Mouse (Mus musculus): ENCODE measurements at regions not wholly inside any gene's neighbourhood (a gene's known extent, or its start where the extent isn't known, plus 50 kb on each side); places are given as distances from the start of the nearest gene placed in this dataset.

DNA sequence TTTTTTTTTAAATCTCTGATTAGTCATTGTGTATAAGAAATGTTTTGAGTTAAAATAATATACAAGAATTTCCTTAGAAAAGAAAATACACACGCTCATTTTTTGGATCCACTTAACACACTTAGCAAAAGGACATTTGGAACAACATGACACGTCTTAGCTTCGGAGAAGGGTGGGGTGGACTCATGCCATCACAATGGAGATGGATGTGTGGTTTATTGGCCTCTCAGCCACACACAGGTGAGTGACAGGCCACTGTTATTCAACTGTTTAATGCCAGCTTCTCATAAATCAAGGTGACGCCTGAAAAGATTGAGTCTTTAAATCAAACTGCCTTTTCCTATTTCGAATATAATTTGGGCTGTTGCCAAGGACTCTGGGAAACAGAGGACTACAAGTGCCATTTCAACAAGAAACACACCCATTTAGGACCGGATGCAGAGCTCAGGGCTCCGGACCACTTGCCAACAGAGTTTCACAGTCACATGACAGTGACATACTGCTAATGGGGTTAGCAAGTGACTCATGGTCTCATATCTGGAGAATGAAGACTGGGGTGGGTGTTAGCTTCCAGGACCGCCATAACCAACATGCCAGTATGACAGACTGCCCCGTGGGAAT lies 71.5 kb upstream of the Cldn5 start:
- Histone ChIP-seq H3K36me3 (ENCODE audit: control insufficient read depth, insufficient read depth, low read length) (no peaks in the 10 kb centered on the region), H3K9me3 (ENCODE audit: control insufficient read depth, low read length) (no peaks in the 10 kb centered on the region), H3K27me3 (replicated peaks; ENCODE audit: control insufficient read depth, insufficient read depth, low read length) (no peaks in the 10 kb centered on the region; the same call in 1 of the 2 replicates), H3K4me2 (ENCODE audit: low read depth, low read length) (no peak overlapping the region), H3K9ac (ENCODE audit: low read depth, low read length) (no peak overlapping the region), H3K27ac (replicated peaks; ENCODE audit: low read depth, low read length) (no peak overlapping the region), H3K4me3 (ENCODE audit: low read depth, low read length) (no peak overlapping the region), H3K4me1 (ENCODE audit: control insufficient read depth, insufficient read depth, low read length) (no peaks in the 10 kb centered on the region)
- DNase-seq (ENCODE audit: low spot score) (peak; percentile 13), ATAC-seq (ENCODE audit: low read depth) (0 out of 2 replicates have a peak, but pooled peaks have one; percentile 12)
- WGBS = 67% methylated on average over 9 of the region's 9 CpGs

- 86% methylated on average over 1 of the region's 1 CpGs for WGBS
- no peak for DNase-seq (ENCODE audit: low spot score)
- Histone ChIP-seq H3K4me1 (ENCODE audit: control insufficient read depth, insufficient read depth, low read length) (no peaks in the 10 kb centered on the region), H3K36me3 (ENCODE audit: control insufficient read depth, insufficient read depth, low read length) (no peaks in the 10 kb centered on the region), H3K4me3 (ENCODE audit: low read depth, low read length) (no peak overlapping the region), H3K27ac (replicated peaks; ENCODE audit: low read depth, low read length) (no peak overlapping the region), H3K9ac (ENCODE audit: low read depth, low read length) (no peak overlapping the region), H3K9me3 (ENCODE audit: control insufficient read depth, low read length) (no peaks in the 10 kb centered on the region), H3K4me2 (ENCODE audit: low read depth, low read length) (no peak overlapping the region), H3K27me3 (replicated peaks; ENCODE audit: control insufficient read depth, insufficient read depth, low read length) (no peaks in the 10 kb centered on the region)
- no peak; the same call in 1 of the 2 replicates for ATAC-seq (ENCODE audit: low read depth)
These were observed 65.0 kb upstream of the Cldn5 start for GRCm38 (mm10) chr16:18711637-18712125.

- Histone ChIP-seq H3K27ac (replicated peaks; ENCODE audit: low read depth, low read length) (no peak overlapping the region), H3K27me3 (replicated peaks; ENCODE audit: control insufficient read depth, insufficient read depth, low read length) (no peaks in the 10 kb centered on the region), H3K9me3 (ENCODE audit: control insufficient read depth, low read length) (no peaks in the 10 kb centered on the region), H3K36me3 (ENCODE audit: control insufficient read depth, insufficient read depth, low read length) (no peaks in the 10 kb centered on the region), H3K9ac (ENCODE audit: low read depth, low read length) (no peak overlapping the region), H3K4me1 (ENCODE audit: control insufficient read depth, insufficient read depth, low read length) (no peaks in the 10 kb centered on the region), H3K4me2 (ENCODE audit: low read depth, low read length) (no peak overlapping the region), H3K4me3 (ENCODE audit: low read depth, low read length) (no peak overlapping the region)
- WGBS = 57% methylated on average over 5 of the region's 5 CpGs
- ATAC-seq (ENCODE audit: low read depth) (no peak), DNase-seq (ENCODE audit: low spot score) (no peak)
These were observed 63.6 kb upstream of the Cldn5 start for GRCm38 (mm10) chr16:18713017-18713416.

- H3K36me3 ChIP-seq (ENCODE audit: control insufficient read depth, insufficient read depth, low read length) = no peaks in the 10 kb centered on the region
- no peaks in the 10 kb centered on the region for H3K27me3 ChIP-seq (replicated peaks; ENCODE audit: control insufficient read depth, insufficient read depth, low read length)
- ATAC-seq (ENCODE audit: low read depth) (no peak), DNase-seq (ENCODE audit: low spot score) (no peak)
- no peaks in the 10 kb centered on the region; the same call in 1 of the 2 replicates for H3K4me1 ChIP-seq (ENCODE audit: control insufficient read depth, insufficient read depth, low read length)
- no peaks in the 10 kb centered on the region for H3K9me3 ChIP-seq (ENCODE audit: control insufficient read depth, low read length)
- WGBS = 70% methylated on average over 3 of the region's 3 CpGs
- no peak overlapping the region for H3K9ac ChIP-seq (ENCODE audit: low read depth, low read length)
- H3K4me2 ChIP-seq (ENCODE audit: low read depth, low read length) = no peak overlapping the region
- no peak overlapping the region for H3K4me3 ChIP-seq (ENCODE audit: low read depth, low read length)
- H3K27ac ChIP-seq (replicated peaks; ENCODE audit: low read depth, low read length) = no peak overlapping the region
These were observed 61.3 kb upstream of the Cldn5 start for GRCm38 (mm10) chr16:18715381-18715780.

- H3K4me1 ChIP-seq (ENCODE audit: control insufficient read depth, insufficient read depth, low read length) = no peaks in the 10 kb centered on the region; the same call in 1 of the 2 replicates
- DNase-seq (ENCODE audit: low spot score) = no peak
- WGBS = 44% methylated on average over 2 of the region's 2 CpGs
- no peak overlapping the region for H3K4me2 ChIP-seq (ENCODE audit: low read depth, low read length)
- H3K36me3 ChIP-seq (ENCODE audit: control insufficient read depth, insufficient read depth, low read length) = no peaks in the 10 kb centered on the region
- no peak overlapping the region for H3K9ac ChIP-seq (ENCODE audit: low read depth, low read length)
- no peaks in the 10 kb centered on the region for H3K9me3 ChIP-seq (ENCODE audit: control insufficient read depth, low read length)
- H3K27ac ChIP-seq (replicated peaks; ENCODE audit: low read depth, low read length) = no peak overlapping the region
- H3K27me3 ChIP-seq (replicated peaks; ENCODE audit: control insufficient read depth, insufficient read depth, low read length) = no peaks in the 10 kb centered on the region
- no peak overlapping the region for H3K4me3 ChIP-seq (ENCODE audit: low read depth, low read length)
- ATAC-seq (ENCODE audit: low read depth) = no peak
These were observed 58.6 kb upstream of the Cldn5 start for GRCm38 (mm10) chr16:18718040-18718439.

DNA sequence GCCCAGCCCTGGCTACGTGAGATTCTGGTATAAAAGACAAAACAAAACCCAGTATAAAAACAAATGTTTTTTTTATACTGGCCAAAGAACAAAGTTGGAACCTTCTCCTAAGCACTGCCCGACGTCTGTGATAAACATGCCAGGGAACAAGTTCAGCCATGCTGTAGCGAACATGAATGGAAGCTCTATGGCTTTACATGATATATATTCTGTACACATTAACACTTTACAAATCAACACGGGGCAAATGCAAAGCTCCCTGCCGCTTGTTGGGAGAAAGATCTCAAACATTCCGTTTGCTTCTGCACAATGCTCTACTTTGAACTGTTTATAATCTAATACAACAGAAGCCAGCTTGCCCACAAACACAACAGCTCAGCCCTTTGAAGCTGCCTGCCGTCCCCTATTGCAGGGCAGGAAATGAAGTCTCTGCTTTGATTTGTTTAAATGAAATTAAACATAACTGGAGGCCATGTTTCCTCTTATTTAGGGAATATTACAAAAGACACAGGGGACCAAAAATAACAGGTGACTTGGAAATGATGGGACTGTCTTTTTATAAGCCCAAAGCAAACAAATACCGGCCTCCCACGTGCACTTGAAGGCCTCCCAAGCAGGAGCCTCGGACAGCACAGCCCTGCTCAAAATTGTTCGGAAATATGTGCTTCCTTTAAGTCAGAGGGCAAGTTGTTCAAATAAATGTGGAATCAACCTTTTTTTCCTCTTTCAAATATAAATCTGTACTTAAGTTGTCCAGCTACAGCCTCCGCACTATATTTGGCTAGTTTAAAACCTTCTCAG lies 56.0 kb upstream of the Cldn5 start:
- 52% methylated on average over 13 of the region's 13 CpGs for WGBS

GRCm38 (mm10) chr16:18723186-18723843 lies 53.3 kb upstream of the Cldn5 start:
- WGBS = 69% methylated on average over 3 of the region's 3 CpGs
- no peak for ATAC-seq (ENCODE audit: low read depth)
- H3K27ac ChIP-seq (replicated peaks; ENCODE audit: low read depth, low read length) = no peak overlapping the region
- no peak overlapping the region for H3K9ac ChIP-seq (ENCODE audit: low read depth, low read length)
- no peaks in the 10 kb centered on the region for H3K9me3 ChIP-seq (ENCODE audit: control insufficient read depth, low read length)
- H3K4me3 ChIP-seq (ENCODE audit: low read depth, low read length) = no peak overlapping the region
- no peak overlapping the region for H3K4me2 ChIP-seq (ENCODE audit: low read depth, low read length)
- H3K27me3 ChIP-seq (replicated peaks; ENCODE audit: control insufficient read depth, insufficient read depth, low read length) = no peaks in the 10 kb centered on the region
- H3K36me3 ChIP-seq (ENCODE audit: control insufficient read depth, insufficient read depth, low read length) = no peaks in the 10 kb centered on the region
- DNase-seq (ENCODE audit: low spot score) = no peak
- H3K4me1 ChIP-seq (ENCODE audit: control insufficient read depth, insufficient read depth, low read length) = no peaks in the 10 kb centered on the region; the same call in 1 of the 2 replicates

More for the DNA sequence above, 56.0 kb upstream of the Cldn5 start:
- no peak overlapping the region for H3K27ac ChIP-seq (replicated peaks; ENCODE audit: low read depth, low read length)
- no peaks in the 10 kb centered on the region for H3K9me3 ChIP-seq (ENCODE audit: control insufficient read depth, low read length)
- no peak for DNase-seq (ENCODE audit: low spot score)
- H3K4me1 ChIP-seq (ENCODE audit: control insufficient read depth, insufficient read depth, low read length) = no peaks in the 10 kb centered on the region; the same call in 1 of the 2 replicates
- H3K4me2 ChIP-seq (ENCODE audit: low read depth, low read length) = no peak overlapping the region
- no peak for ATAC-seq (ENCODE audit: low read depth)
- no peak overlapping the region for H3K4me3 ChIP-seq (ENCODE audit: low read depth, low read length)
- no peaks in the 10 kb centered on the region for H3K27me3 ChIP-seq (replicated peaks; ENCODE audit: control insufficient read depth, insufficient read depth, low read length)
- H3K36me3 ChIP-seq (ENCODE audit: control insufficient read depth, insufficient read depth, low read length) = no peaks in the 10 kb centered on the region
- no peak overlapping the region for H3K9ac ChIP-seq (ENCODE audit: low read depth, low read length)

GRCm38 (mm10) chr16:18723874-18724273 lies 52.8 kb upstream of the Cldn5 start:
- ATAC-seq (ENCODE audit: low read depth) = no peak
- Histone ChIP-seq H3K27me3 (replicated peaks; ENCODE audit: control insufficient read depth, insufficient read depth, low read length) (no peaks in the 10 kb centered on the region), H3K4me3 (ENCODE audit: low read depth, low read length) (no peak overlapping the region), H3K27ac (replicated peaks; ENCODE audit: low read depth, low read length) (no peak overlapping the region), H3K36me3 (ENCODE audit: control insufficient read depth, insufficient read depth, low read length) (no peaks in the 10 kb centered on the region), H3K4me2 (ENCODE audit: low read depth, low read length) (no peak overlapping the region), H3K9me3 (ENCODE audit: control insufficient read depth, low read length) (no peaks in the 10 kb centered on the region), H3K4me1 (ENCODE audit: control insufficient read depth, insufficient read depth, low read length) (no peaks in the 10 kb centered on the region; the same call in 1 of the 2 replicates), H3K9ac (ENCODE audit: low read depth, low read length) (no peak overlapping the region)
- WGBS = 46% methylated on average over 3 of the region's 3 CpGs
- no peak for DNase-seq (ENCODE audit: low spot score)

All from embryonic facial prominence, embryonic 14.5 days (tissue).